In the genomic region with DNA sequence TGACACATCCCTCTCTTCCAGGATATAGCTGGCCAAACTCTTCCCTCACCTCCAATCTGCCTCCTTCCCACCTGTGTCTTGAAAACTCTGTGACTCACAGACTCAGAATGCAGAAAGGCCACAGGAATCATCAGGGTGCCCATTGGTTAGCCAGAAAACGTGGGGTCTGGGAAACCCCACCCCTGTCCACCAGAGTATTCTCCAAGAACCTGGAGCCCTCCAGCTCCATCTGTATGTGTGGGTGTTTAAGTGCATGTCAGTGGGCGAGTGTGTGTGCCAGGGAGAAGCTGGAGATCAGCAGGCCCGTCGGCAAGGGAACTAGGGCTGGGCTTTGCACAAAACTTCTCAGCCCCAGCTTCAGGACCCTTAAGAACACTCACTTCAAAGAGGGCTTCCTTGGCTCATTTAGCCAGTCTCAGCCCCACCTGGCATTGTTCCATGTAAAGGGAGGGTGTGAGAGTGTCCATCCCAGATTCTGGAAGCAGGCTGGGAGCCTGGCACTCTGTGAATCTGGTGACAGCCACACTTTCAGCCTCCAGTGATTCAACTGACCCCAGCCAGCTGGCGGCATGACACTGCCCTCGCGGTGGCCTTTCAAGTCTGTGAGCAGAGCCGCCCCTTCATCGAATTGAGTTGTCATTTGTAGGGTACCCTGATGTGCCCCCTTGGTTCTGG, we compare ENCODE assay signal across 15 mouse cellular contexts. TPM values are rescaled to one million over a fixed set of nuclear protein-coding genes. Genes with fewer than 3 reads are reported as not detected.
DNase-seq lines count a peak whose midpoint lies in the region; ATAC-seq lines count a peak whose summit lies in the region.
"Had no signal": no experiment of that assay in that cellular context is flagged by ENCODE, and none has a peak within 500 bp of the region (broad histone marks: within the 10 kb centered on the region; RNA-seq: fewer than 3 reads in every experiment).

No protein-coding gene starts in this region.

- H3K27ac ChIP-seq in heart, embryonic 13.5 days (replicated peaks) = peak overlapping the region; percentile 45; the same call in 1 of the 2 replicates
- H3K27ac ChIP-seq in heart, embryonic 12.5 days (ENCODE audit: poor library complexity, severe bottlenecking) = no peak overlapping the region
- H3K27ac ChIP-seq: embryonic facial prominence, embryonic 15.5 days; hindbrain, embryonic 14.5 days; neural tube, embryonic 13.5 days had no signal

- no peaks in the 10 kb centered on the region for H3K9me3 ChIP-seq in heart, embryonic 13.5 days
- H3K9me3 ChIP-seq in heart, embryonic 12.5 days (replicated peaks) = no peaks in the 10 kb centered on the region
- H3K9me3 ChIP-seq: embryonic facial prominence, embryonic 15.5 days; neural tube, embryonic 13.5 days had no signal

- peaks cover 38% of the 10 kb centered on the region for H3K36me3 ChIP-seq in heart, embryonic 13.5 days
- peaks cover 41% of the 10 kb centered on the region for H3K36me3 ChIP-seq in heart, embryonic 12.5 days

- WGBS in heart, embryonic 13.5 days = 57% methylated on average over 9 of the region's 9 CpGs
- 65% methylated on average over 9 of the region's 9 CpGs for WGBS in heart, embryonic 12.5 days

- ATAC-seq in heart, embryonic 13.5 days (ENCODE audit: extremely low read depth, insufficient number of reproducible peaks, low FRiP score, low TSS enrichment) = no peak
- ATAC-seq in heart, embryonic 12.5 days (ENCODE audit: insufficient number of reproducible peaks, low FRiP score) = no peak

- H3K27me3 ChIP-seq in heart, embryonic 13.5 days (replicated peaks) = no peaks in the 10 kb centered on the region
- H3K27me3 ChIP-seq in heart, embryonic 12.5 days (replicated peaks) = no peaks in the 10 kb centered on the region
- H3K27me3 ChIP-seq: embryonic facial prominence, embryonic 15.5 days; neural tube, embryonic 13.5 days had no signal

- H3K4me3 ChIP-seq in heart, embryonic 13.5 days = no peak overlapping the region
- H3K4me3 ChIP-seq in heart, embryonic 12.5 days = no peak overlapping the region
- H3K4me3 ChIP-seq: embryonic facial prominence, embryonic 15.5 days; neural tube, embryonic 13.5 days had no signal

- intact Hi-C loops in left cerebral cortex, postnatal 25 days (cut with DNase I) = no loop called here

- no peak overlapping the region for H3K4me2 ChIP-seq in heart, embryonic 13.5 days
- no peak overlapping the region for H3K4me2 ChIP-seq in heart, embryonic 12.5 days
- H3K4me2 ChIP-seq: embryonic facial prominence, embryonic 15.5 days; hindbrain, embryonic 14.5 days; liver, embryonic 11.5 days; midbrain, embryonic 11.5 days; neural tube, embryonic 13.5 days had no signal

- DNase-seq in right cerebral cortex, adult 18-20 months = peak; percentile 66
- no peak for DNase-seq in right cerebral cortex, postnatal 4 days
- peak; percentile 48 to 82 for DNase-seq in left cerebral cortex, postnatal 25 days (ENCODE audit: low spot score in 2 of 2)
- DNase-seq in telencephalon, adult 2 months (ENCODE audit: low read depth, low spot score) = peak; percentile 49
- DNase-seq in embryo, embryonic 10.5 days (ENCODE audit: low spot score) = no peak
- DNase-seq in gastrocnemius, postnatal 25 days = no peak
- DNase-seq: gastrocnemius, postnatal 10 days; kidney, postnatal 25 days had no signal

- peaks cover 23% of the 10 kb centered on the region for H3K4me1 ChIP-seq in heart, embryonic 13.5 days
- peaks cover 11% of the 10 kb centered on the region for H3K4me1 ChIP-seq in heart, embryonic 12.5 days (replicated peaks)
- H3K4me1 ChIP-seq: embryonic facial prominence, embryonic 15.5 days; neural tube, embryonic 13.5 days had no signal

- H3K9ac ChIP-seq in heart, embryonic 13.5 days = 0 out of 2 replicates have a peak overlapping the region, but pooled peaks have one; percentile 24
- no peak overlapping the region for H3K9ac ChIP-seq in heart, embryonic 12.5 days
- H3K9ac ChIP-seq: embryonic facial prominence, embryonic 15.5 days; hindbrain, embryonic 14.5 days; neural tube, embryonic 13.5 days had no signal

RNA-seq across cellular contexts. Expression of a gene that starts 1.8 kb away (rescaled TPM):
- not detected in 2 replicates for polyA plus RNA-seq in heart, embryonic 13.5 days (2015; fragmentation: Nextera tagmentation; extraction: Ambion mirVana)
- polyA plus RNA-seq in heart, embryonic 12.5 days (2016; fragmentation: Nextera tagmentation; extraction: Ambion mirVana) = not detected in 2 replicates
- total RNA-seq in left cerebral cortex, postnatal 25 days (2021) = not detected
- not detected for total RNA-seq in gastrocnemius, postnatal 25 days (2021)
- total RNA-seq: gastrocnemius, postnatal 10 days had no signal
- polyA plus RNA-seq: embryonic facial prominence, embryonic 15.5 days; hindbrain, embryonic 14.5 days; liver, embryonic 11.5 days; midbrain, embryonic 11.5 days; neural tube, embryonic 13.5 days had no signal

RNA-seq across cellular contexts. Expression of a gene that starts 12.7 kb away (rescaled TPM):
- 170 and 202 TPM in 2 replicates for polyA plus RNA-seq in heart, embryonic 13.5 days (2015; fragmentation: Nextera tagmentation; extraction: Ambion mirVana)
- 175 and 182 TPM in 2 replicates for polyA plus RNA-seq in heart, embryonic 12.5 days (2016; fragmentation: Nextera tagmentation; extraction: Ambion mirVana)
- 1 to 10 TPM; 7.8 to 8.4 TPM for total RNA-seq in left cerebral cortex, postnatal 25 days (2021)
- total RNA-seq in gastrocnemius, postnatal 25 days (2021) = 1 to 10 TPM; 7.6 to 8.9 TPM

RNA-seq across cellular contexts. Expression of a gene that starts 23.2 kb away (rescaled TPM):
- polyA plus RNA-seq in heart, embryonic 13.5 days (2015; fragmentation: Nextera tagmentation; extraction: Ambion mirVana) = 19.7 and 21.8 TPM in 2 replicates
- 22.8 and 24.1 TPM in 2 replicates for polyA plus RNA-seq in heart, embryonic 12.5 days (2016; fragmentation: Nextera tagmentation; extraction: Ambion mirVana)
- total RNA-seq in left cerebral cortex, postnatal 25 days (2021) = 10 to 100 TPM; 26.8 to 29.4 TPM
- total RNA-seq in gastrocnemius, postnatal 25 days (2021) = 1 to 10 TPM; 4.2 to 5.2 TPM

RNA-seq across cellular contexts. Expression of a gene that starts 40.5 kb away (rescaled TPM):
- 2.4 and 3.1 TPM in 2 replicates for polyA plus RNA-seq in heart, embryonic 13.5 days (2015; fragmentation: Nextera tagmentation; extraction: Ambion mirVana)
- polyA plus RNA-seq in heart, embryonic 12.5 days (2016; fragmentation: Nextera tagmentation; extraction: Ambion mirVana) = 2.1 and 2.3 TPM in 2 replicates
- total RNA-seq in left cerebral cortex, postnatal 25 days (2021) = under 1 TPM; 0.64 to 0.66 TPM
- 10 to 100 TPM in 1 of 2 experiments, 1 to 10 TPM in 1; 5.4 to 11.7 TPM for total RNA-seq in gastrocnemius, postnatal 25 days (2021)
- polyA plus RNA-seq: hindbrain, embryonic 14.5 days; midbrain, embryonic 11.5 days had no signal

RNA-seq across cellular contexts. Expression of a gene that starts 43.6 kb away (rescaled TPM):
- 30.4 and 31.1 TPM in 2 replicates for polyA plus RNA-seq in heart, embryonic 13.5 days (2015; fragmentation: Nextera tagmentation; extraction: Ambion mirVana)
- polyA plus RNA-seq in heart, embryonic 12.5 days (2016; fragmentation: Nextera tagmentation; extraction: Ambion mirVana) = 41.4 and 43.0 TPM in 2 replicates
- 10 to 100 TPM; 35.7 to 39.1 TPM for total RNA-seq in left cerebral cortex, postnatal 25 days (2021)
- total RNA-seq in gastrocnemius, postnatal 25 days (2021) = 10 to 100 TPM; 18.1 to 21.0 TPM

Comparison
In these comparisons a context has a peak if more than half of its experiments do, and no peak if none do; other contexts are left out.
1. DNase-seq: peak in right cerebral cortex, adult 18-20 months (single experiment), left cerebral cortex, postnatal 25 days (2 of 2) and telencephalon, adult 2 months (single experiment); none in right cerebral cortex, postnatal 4 days (single experiment), embryo, embryonic 10.5 days (single experiment) and gastrocnemius, postnatal 25 days (single experiment).
2. RNA of a gene that starts 23.2 kb away (total RNA-seq): 26.8 to 29.4 TPM in left cerebral cortex, postnatal 25 days; 4.2 to 5.2 TPM in gastrocnemius, postnatal 25 days; every median in the first group is over 4 times any median in the second.